Mouse (Mus musculus) liver, embryonic 14.5 days (tissue): ENCODE data around the gene Zfp146.

ENCODE experiments used
- CTCF ChIP-seq: IDR thresholded peaks from 2 replicates; pipeline ENCODE4 v1.5.1; 2016; ENCODE audit warnings: antibody characterized with exemption, low read depth, control low read depth
- EP300 ChIP-seq: IDR thresholded peaks from 2 replicates; pipeline ENCODE4 v1.6.1; 2016; ENCODE audit warnings: antibody characterized with exemption, low read depth

GRCm38 (mm10) chr7:30202895-30203690 is 33.5 kb upstream of the Zfp146 start:
- TF ChIP-seq CTCF (no peak), EP300 (no peak)
